Mouse (Mus musculus) midbrain, postnatal 0 days (tissue): ENCODE data around the gene Il17a. TPM values are rescaled to one million over a fixed set of nuclear protein-coding genes. Genes with fewer than 3 reads are reported as not detected.
A peak's percentile ranks its signal among the peaks of the same experiment; 100 is the strongest.
"Not testable (repeated sequence)": the region's sequence is repeated elsewhere in the genome, so short reads cannot be mapped to it uniquely, and the experiment has no call there.

ENCODE experiments used
- ATAC-seq: fragments of 200-750 bp; cut with Nextera tagmentation; 2 replicates; pipeline ENCODE4 v1.8.0; 2017; ENCODE audit warnings: moderate number of reproducible peaks, mild to moderate bottlenecking, moderate TSS enrichment, moderate library complexity; ENCODE audit not compliant: low FRiP score
- DNase-seq: peaks from one replicate; pipeline ENCODE4 v3.0.0-alpha.2; 2015; ENCODE audit warnings: low spot score
- H3K27ac ChIP-seq: fragments of 300-500 bp; sonication (generic); 2 replicates; pipeline ENCODE4 v1.5.1; 2014; ENCODE audit warnings: low read depth, mild to moderate bottlenecking, low read length, mixed read lengths
- H3K27me3 ChIP-seq: fragments of 300-500 bp; sonication (generic); 2 replicates; pipeline ENCODE4 v1.6.1; 2014; ENCODE audit warnings: low read length, control low read depth, mixed read lengths; ENCODE audit not compliant: insufficient read depth
- H3K36me3 ChIP-seq: fragments of 300-500 bp; sonication (generic); 2 replicates; pipeline ENCODE4 v1.6.1; 2014; ENCODE audit warnings: low read length, control low read depth, mixed read lengths; ENCODE audit not compliant: insufficient read depth
- H3K4me1 ChIP-seq: fragments of 300-500 bp; sonication (generic); 2 replicates; pipeline ENCODE4 v1.6.1; 2014; ENCODE audit warnings: mild to moderate bottlenecking, control low read depth, antibody characterized with exemption, low read length, mixed read lengths; ENCODE audit not compliant: insufficient read depth
- H3K4me2 ChIP-seq: fragments of 300-500 bp; sonication (generic); 2 replicates; pipeline ENCODE4 v1.6.1; 2014; ENCODE audit warnings: low read depth, mild to moderate bottlenecking, low read length, mixed read lengths; ENCODE audit not compliant: poor library complexity, severe bottlenecking
- H3K4me3 ChIP-seq: fragments of 300-500 bp; sonication (generic); 2 replicates; pipeline ENCODE4 v1.5.1; 2014; ENCODE audit warnings: low read depth, mild to moderate bottlenecking, low read length, moderate library complexity
- H3K9ac ChIP-seq: fragments of 300-500 bp; sonication (generic); replicated peaks from 2 replicates; pipeline ENCODE4 v1.6.1; 2014; ENCODE audit warnings: mild to moderate bottlenecking, low read length, moderate library complexity, mixed read lengths; ENCODE audit not compliant: poor library complexity, severe bottlenecking
- H3K9me3 ChIP-seq: fragments of 300-500 bp; sonication (generic); 2 replicates; pipeline ENCODE4 v1.6.1; 2016; ENCODE audit warnings: low read length, control low read depth
- CTCF ChIP-seq: IDR thresholded peaks from 2 replicates; pipeline ENCODE4 v1.5.1; 2016; ENCODE audit warnings: antibody characterized with exemption, mild to moderate bottlenecking
- WGBS: fragments of 180-500 bp; shearing (Covaris S2); extraction: QIAGEN DNeasy Blood & Tissue Kit; methylation state at CpG from one replicate; pipeline ENCODE4 v1.1.7; 2014; 5-methylcytosine and 5-hydroxymethylcytosine counted together
- microRNA counts: library from miRNA; unstranded; fragments of <30 nt; microRNA quantifications from one replicate; lab custom pipeline; 2015
- microRNA-seq: library from miRNA; unstranded; fragments of <30 nt; microRNA quantifications from one replicate; pipeline ENCODE4, GENCODE M21; 2016; ENCODE audit warnings: borderline number of aligned reads
- polyA plus RNA-seq: library from polyadenylated mRNA; unstranded; fragments of >200 nt; fragmentation: Nextera tagmentation; extraction: Ambion mirVana; gene quantifications from 2 replicates; pipeline ENCODE4 v1.2.1, GENCODE M21; 2015
- total RNA-seq: library from RNA; depleted of rRNA; stranded (reverse); fragments of >200 nt; gene quantifications from 2 replicates; pipeline ENCODE4 v1.2.3, GENCODE M21; 2014; rRNA removed

Gene Il17a
- total and polyA plus RNA-seq, 2 experiments from 2014 or later = not detected

DNA sequence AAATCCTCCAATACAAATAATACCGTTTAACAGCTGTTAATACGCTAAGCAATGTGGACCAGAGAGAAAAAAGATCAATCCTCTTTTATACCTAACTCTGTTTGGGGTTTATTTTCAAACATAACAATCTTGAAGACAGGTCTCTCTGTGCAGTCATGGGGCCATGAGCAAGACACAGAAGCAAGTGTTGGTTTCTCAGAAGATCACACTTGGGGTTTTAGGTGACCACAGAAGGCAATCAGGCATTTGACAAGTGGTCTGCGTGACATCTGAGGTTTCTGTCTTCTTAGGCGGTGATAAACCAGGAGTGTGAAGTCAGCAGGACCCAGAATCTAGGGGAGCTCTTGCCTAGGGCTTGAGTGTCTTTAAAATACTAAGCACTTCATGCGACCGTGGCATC is 35.8 kb downstream of the Il17a start:
- Histone ChIP-seq H3K4me2 (no peak overlapping the region), H3K4me3 (no peak overlapping the region), H3K27ac (no peak overlapping the region), H3K9ac (no peak overlapping the region), H3K27me3 (no peaks in the 10 kb centered on the region), H3K4me1 (no peaks in the 10 kb centered on the region), H3K9me3 (no peaks in the 10 kb centered on the region), H3K36me3 (no peaks in the 10 kb centered on the region)
- no peak for DNase-seq
- no peak for TF ChIP-seq CTCF
- no peak for ATAC-seq
- WGBS = 86% methylated on average over 6 of the region's 6 CpGs

DNA sequence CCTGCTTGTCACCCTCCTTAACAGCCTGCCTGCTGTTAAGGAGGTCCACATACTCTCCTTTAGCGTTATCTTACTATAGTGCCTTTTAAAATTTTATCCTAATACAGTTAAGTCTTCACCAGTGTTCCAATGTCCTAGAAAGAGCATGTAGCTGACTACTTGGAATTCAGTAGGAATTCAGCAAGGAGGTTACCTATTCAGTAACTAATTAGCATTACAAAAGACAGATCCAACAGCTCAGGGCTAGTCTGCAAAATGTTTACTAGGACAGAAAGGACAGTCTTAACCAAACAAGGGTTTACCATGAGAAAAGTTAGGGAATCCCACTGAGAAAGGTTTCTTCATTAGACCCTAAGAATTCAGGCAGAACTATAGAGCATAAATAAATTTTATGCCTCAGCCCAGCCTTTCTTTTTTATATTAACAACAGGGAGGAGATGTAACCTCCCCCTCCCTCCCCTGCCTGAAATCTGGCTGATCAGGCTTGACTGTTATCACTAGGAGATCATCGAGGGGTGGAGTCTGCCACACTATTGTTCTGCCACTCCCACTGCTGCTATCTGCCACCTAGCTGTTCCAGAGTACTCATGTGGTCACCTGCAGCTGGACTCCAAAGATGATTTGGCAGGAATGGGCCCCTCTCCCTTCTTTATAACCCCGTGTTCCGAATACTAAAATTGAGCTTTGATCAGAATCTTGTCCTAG is 43.5 kb downstream of the Il17a start:
- H3K27ac ChIP-seq, H3K4me2 ChIP-seq, H3K27me3 ChIP-seq, H3K4me1 ChIP-seq, H3K9me3 ChIP-seq, H3K9ac ChIP-seq, DNase-seq, H3K4me3 ChIP-seq, ATAC-seq, H3K36me3 ChIP-seq: not testable (repeated sequence)
- WGBS = 84% methylated on average over 4 of the region's 4 CpGs

DNA sequence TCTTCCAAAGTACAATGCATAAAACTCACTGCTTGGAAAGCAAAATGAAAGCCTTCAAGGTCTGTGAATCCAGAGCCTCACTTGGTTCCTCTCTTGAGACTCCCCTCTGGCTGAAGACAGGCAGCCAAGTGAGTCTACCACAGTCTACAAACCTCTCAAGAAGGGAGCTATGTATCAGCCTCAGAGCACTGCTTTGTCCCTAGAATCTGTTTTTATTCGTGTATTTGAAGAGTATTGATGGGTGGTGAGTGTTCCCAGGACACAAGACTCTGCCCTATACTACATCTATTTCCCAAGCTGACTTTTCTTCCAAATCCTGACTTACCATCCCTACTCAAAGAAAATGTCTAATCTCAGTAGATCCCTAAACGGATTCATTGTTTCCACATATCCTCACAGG is 47.7 kb downstream of the Il17a start:
- Histone ChIP-seq H3K27me3 (no peaks in the 10 kb centered on the region), H3K9ac (no peak overlapping the region), H3K4me2 (no peak overlapping the region), H3K9me3 (no peaks in the 10 kb centered on the region), H3K27ac (no peak overlapping the region), H3K4me3 (no peak overlapping the region), H3K36me3 (no peaks in the 10 kb centered on the region), H3K4me1 (no peaks in the 10 kb centered on the region)
- TF ChIP-seq CTCF = no peak
- 80% methylated on average over 2 of the region's 2 CpGs for WGBS
- DNase-seq (no peak), ATAC-seq (no peak)

MicroRNAs within 50 kb of the gene (microRNA counts, 519-probe panel; counts per million panel counts)
- 528 counts per million, percentile 58 among the panel's probes with 10 or more counts for microRNA mmu-miR-133b (lab: Ali Mortazavi, UCI)

Small RNAs within 50 kb of the gene (microRNA-seq; reads per million reads assigned to microRNA genes)
- gene Mir133b = not detected

Other genes with a start within 250 kb of the Il17a start
- 0.05 and 0.11 TPM in 2 replicates for gene Pkhd1, start 112.8 kb upstream of the Il17a start, total RNA-seq
- not detected in 2 replicates for gene Pkhd1, start 112.8 kb upstream of the Il17a start, polyA plus RNA-seq
- 0.38 TPM in 1 of 2 replicates, not detected in the other for gene Il17f, start 59.7 kb downstream of the Il17a start, total RNA-seq
- gene Il17f, start 59.7 kb downstream of the Il17a start, polyA plus RNA-seq = 0.31 TPM in 1 of 2 replicates, not detected in the other
- gene Mcm3, start 89.4 kb downstream of the Il17a start, total RNA-seq = 8.4 and 10.1 TPM in 2 replicates
- 6.3 and 8.0 TPM in 2 replicates for gene Mcm3, start 89.4 kb downstream of the Il17a start, polyA plus RNA-seq
- gene Paqr8, start 159.7 kb downstream of the Il17a start, total RNA-seq = 95.0 and 144 TPM in 2 replicates
- gene Paqr8, start 159.7 kb downstream of the Il17a start, polyA plus RNA-seq = 32.2 and 32.5 TPM in 2 replicates
- 1.1 and 15.6 TPM in 2 replicates for gene Efhc1, start 220.7 kb downstream of the Il17a start, total RNA-seq
- gene Efhc1, start 220.7 kb downstream of the Il17a start, polyA plus RNA-seq = 1.5 and 1.6 TPM in 2 replicates